Mouse (Mus musculus) neural tube, embryonic 12.5 days (tissue): ENCODE results near the gene Gnb3. TPM values are rescaled to one million over a fixed set of nuclear protein-coding genes. Genes with fewer than 3 reads are reported as not detected.
"Not testable (repeated sequence)": the region's sequence is repeated elsewhere in the genome, so short reads cannot be mapped to it uniquely, and the experiment has no call there.

Experiments used
- ATAC-seq: fragments of 200-750 bp; cut with Nextera tagmentation; 2 replicates; pipeline ENCODE4 v1.8.0; 2017; ENCODE audit warnings: low read depth, mild to moderate bottlenecking, moderate TSS enrichment, moderate library complexity; ENCODE audit not compliant: low FRiP score
- H3K27ac ChIP-seq: fragments of 300-500 bp; sonication (generic); 2 replicates; pipeline ENCODE4 v1.5.1; 2016
- H3K27me3 ChIP-seq: fragments of 300-500 bp; sonication (generic); replicated peaks from 2 replicates; pipeline ENCODE4 v1.6.1; 2016; ENCODE audit warnings: mild to moderate bottlenecking
- H3K36me3 ChIP-seq: fragments of 300-500 bp; sonication (generic); 2 replicates; pipeline ENCODE4 v1.6.1; 2016; ENCODE audit warnings: mild to moderate bottlenecking
- H3K4me1 ChIP-seq: fragments of 300-500 bp; sonication (generic); 2 replicates; pipeline ENCODE4 v1.6.1; 2016
- H3K4me2 ChIP-seq: fragments of 300-500 bp; sonication (generic); replicated peaks from 2 replicates; pipeline ENCODE4 v1.6.1; 2016; ENCODE audit warnings: mild to moderate bottlenecking
- H3K4me3 ChIP-seq: fragments of 300-500 bp; sonication (generic); 2 replicates; pipeline ENCODE4 v1.5.1; 2016
- H3K9ac ChIP-seq: fragments of 300-500 bp; sonication (generic); 2 replicates; pipeline ENCODE4 v1.6.1; 2016; ENCODE audit warnings: mild to moderate bottlenecking
- H3K9me3 ChIP-seq: fragments of 300-500 bp; sonication (generic); 2 replicates; pipeline ENCODE4 v1.6.1; 2016; ENCODE audit warnings: mild to moderate bottlenecking
- WGBS: fragments of 180-500 bp; shearing (Covaris S2); methylation state at CpG from one replicate; pipeline ENCODE4 v1.1.7; 2016; 5-methylcytosine and 5-hydroxymethylcytosine counted together
- polyA plus RNA-seq: library from polyadenylated mRNA; unstranded; fragments of >200 nt; fragmentation: Nextera tagmentation; extraction: Ambion mirVana; gene quantifications from 2 replicates; pipeline ENCODE4 v1.2.1, GENCODE M21; 2016

The Gnb3 gene
- polyA plus RNA-seq, 1 experiment from 2014 or later: 0.52 TPM

DNA sequence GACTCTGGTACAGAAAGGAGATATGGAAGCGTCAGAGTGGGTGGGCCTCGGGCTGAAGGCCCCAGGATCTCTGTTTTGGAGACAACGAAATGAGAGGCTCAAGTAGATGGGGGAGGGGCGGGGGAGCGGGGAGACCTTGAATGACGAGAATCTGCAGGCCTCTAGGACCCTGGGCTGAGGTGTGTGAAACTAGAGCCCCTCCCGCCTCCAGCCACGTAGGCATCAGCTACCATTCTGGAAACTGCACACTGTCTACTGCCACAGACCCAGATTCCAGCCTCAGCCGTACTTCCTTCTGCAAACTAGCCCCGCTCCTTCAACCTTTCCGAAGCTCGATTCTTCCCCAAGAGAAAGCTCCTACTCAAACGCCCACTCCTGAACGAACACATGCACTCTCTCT lies 16.2 kb upstream of the Gnb3 start:
- H3K4me2 ChIP-seq: peak overlapping the region; percentile 87
- H3K27ac ChIP-seq: peak overlapping the region; percentile 95
- peak overlapping the region; percentile 94 for H3K9ac ChIP-seq
- peaks cover 8% of the 10 kb centered on the region; the same call in 1 of the 2 replicates for H3K36me3 ChIP-seq
- peak overlapping the region; percentile 75 for H3K4me3 ChIP-seq
- no peaks in the 10 kb centered on the region for H3K27me3 ChIP-seq
- no peaks in the 10 kb centered on the region for H3K9me3 ChIP-seq
- peak; percentile 62 for ATAC-seq
- 9% methylated on average over 14 of the region's 14 CpGs for WGBS
- H3K4me1 ChIP-seq: peaks cover 42% of the 10 kb centered on the region

GRCm38 (mm10) chr6:124854647-124855046 lies 14.6 kb upstream of the Gnb3 start:
- Histone ChIP-seq H3K9ac (no peak overlapping the region), H3K9me3 (no peaks in the 10 kb centered on the region), H3K27ac (no peak overlapping the region), H3K4me3 (no peak overlapping the region), H3K4me1 (peaks cover 27% of the 10 kb centered on the region), H3K4me2 (no peak overlapping the region), H3K36me3 (peaks cover 13% of the 10 kb centered on the region), H3K27me3 (no peaks in the 10 kb centered on the region)
- 81% methylated on average over 12 of the region's 12 CpGs for WGBS
- no peak for ATAC-seq

- ATAC-seq: no peak
- H3K36me3 ChIP-seq: peaks cover 16% of the 10 kb centered on the region
- H3K4me2 ChIP-seq: no peak overlapping the region
- H3K9me3 ChIP-seq: no peaks in the 10 kb centered on the region
- H3K4me1 ChIP-seq: no peaks in the 10 kb centered on the region
- H3K27ac ChIP-seq: no peak overlapping the region
- no peak overlapping the region for H3K4me3 ChIP-seq
- no peaks in the 10 kb centered on the region for H3K27me3 ChIP-seq
- WGBS: 45% methylated on average over 8 of the region's 8 CpGs
- H3K9ac ChIP-seq: no peak overlapping the region
Measured at GRCm38 (mm10) chr6:124850535-124850934, 10.5 kb upstream of the Gnb3 start.

DNA sequence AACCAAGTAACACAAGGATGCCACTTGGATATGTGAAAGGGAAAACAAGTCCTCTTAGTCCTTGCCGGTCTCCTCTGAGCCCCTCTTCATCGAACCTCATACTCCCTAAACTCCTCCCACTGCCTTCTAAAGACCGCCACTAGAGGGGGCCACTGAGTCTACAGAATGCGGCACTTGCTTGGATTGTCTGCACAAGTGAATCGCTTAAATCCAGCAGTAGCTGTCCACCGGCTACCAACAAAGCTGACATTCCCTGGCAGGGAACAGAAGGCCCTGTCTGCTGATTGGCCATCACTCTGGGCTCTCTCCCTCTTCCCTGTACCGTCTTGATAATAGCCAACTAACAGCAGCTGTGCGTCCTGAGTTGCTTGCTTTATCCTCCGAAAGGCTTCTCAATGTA lies 7.2 kb upstream of the Gnb3 start:
- 9% methylated on average over 9 of the region's 9 CpGs for WGBS
- Histone ChIP-seq H3K27me3 (no peaks in the 10 kb centered on the region), H3K4me3 (no peak overlapping the region), H3K4me2 (0 out of 2 replicates have a peak overlapping the region, but pooled peaks have one; percentile 17), H3K9me3 (no peaks in the 10 kb centered on the region), H3K9ac (no peak overlapping the region), H3K27ac (no peak overlapping the region), H3K36me3 (peaks cover 11% of the 10 kb centered on the region; the same call in 1 of the 2 replicates), H3K4me1 (no peaks in the 10 kb centered on the region)
- ATAC-seq: peak; percentile 89

- H3K4me1 ChIP-seq: peaks cover 16% of the 10 kb centered on the region
- WGBS: 15% methylated on average over 8 of the region's 8 CpGs
- H3K27me3 ChIP-seq: 0 out of 2 replicates have a peak, but pooled peaks cover 6% of the 10 kb centered on the region
- no peaks in the 10 kb centered on the region for H3K9me3 ChIP-seq
- ATAC-seq: peak; percentile 22; the same call in 1 of the 2 replicates
- H3K4me2 ChIP-seq: peak overlapping the region; percentile 28
- peaks cover 8% of the 10 kb centered on the region for H3K36me3 ChIP-seq
- peak overlapping the region; percentile 38; the same call in 1 of the 2 replicates for H3K9ac ChIP-seq
- no peak overlapping the region for H3K4me3 ChIP-seq
- H3K27ac ChIP-seq: no peak overlapping the region
Measured at GRCm38 (mm10) chr6:124839805-124840204, 270 bp downstream of the Gnb3 start.

DNA sequence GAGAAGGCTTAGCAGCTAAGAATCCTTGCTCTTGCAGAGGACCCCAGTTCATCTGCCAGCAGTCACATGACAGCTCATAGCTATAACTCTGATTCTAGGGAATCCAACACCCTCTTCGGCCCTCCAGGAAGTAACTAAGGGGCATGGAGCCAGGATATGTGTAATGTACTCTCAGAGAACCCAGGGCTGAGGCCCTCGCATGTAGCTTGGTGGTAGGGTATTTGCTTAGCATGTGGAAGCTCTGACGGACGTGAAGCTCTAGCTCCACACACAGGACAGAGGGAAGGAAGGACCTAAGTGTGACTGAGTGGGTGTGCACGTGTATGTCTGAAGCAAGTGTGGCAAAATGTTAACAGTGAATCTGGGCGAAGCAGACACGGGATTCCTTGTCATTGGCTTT lies 3.7 kb downstream of the Gnb3 start:
- Histone ChIP-seq H3K9me3 (no peaks in the 10 kb centered on the region), H3K9ac (no peak overlapping the region), H3K36me3 (peaks cover 23% of the 10 kb centered on the region), H3K27ac (no peak overlapping the region; the same call in 1 of the 2 replicates), H3K27me3 (0 out of 2 replicates have a peak, but pooled peaks cover 6% of the 10 kb centered on the region), H3K4me2 (no peak overlapping the region), H3K4me1 (peaks cover 16% of the 10 kb centered on the region), H3K4me3 (no peak overlapping the region)
- 84% methylated on average over 7 of the region's 7 CpGs for WGBS
- ATAC-seq: no peak

DNA sequence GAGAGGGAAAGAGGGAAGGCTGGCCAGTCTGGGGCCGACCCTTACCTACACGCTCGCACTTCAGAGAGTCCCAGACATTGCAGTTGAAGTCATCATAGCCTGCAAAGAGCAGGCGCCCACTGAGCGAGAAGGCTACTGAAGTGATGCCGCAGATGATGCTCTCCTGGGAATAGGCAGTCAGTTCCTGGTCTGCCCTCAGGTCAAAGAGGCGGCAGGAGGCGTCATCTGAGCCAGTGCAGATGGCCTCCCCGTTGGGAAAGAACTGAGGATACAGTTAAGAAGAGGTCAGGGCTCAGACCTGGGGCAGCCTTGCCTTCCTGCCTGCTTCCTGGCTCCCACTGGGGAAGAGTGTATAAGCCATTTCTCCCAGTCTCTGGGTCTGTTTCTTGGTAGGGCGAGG lies 4.5 kb downstream of the Gnb3 start:
- Histone ChIP-seq H3K9me3 (no peaks in the 10 kb centered on the region), H3K9ac (no peak overlapping the region), H3K4me2 (no peak overlapping the region), H3K27ac (no peak overlapping the region), H3K27me3 (0 out of 2 replicates have a peak, but pooled peaks cover 6% of the 10 kb centered on the region), H3K4me1 (peaks cover 20% of the 10 kb centered on the region), H3K4me3 (no peak overlapping the region), H3K36me3 (peaks cover 20% of the 10 kb centered on the region; the same call in 1 of the 2 replicates)
- no peak for ATAC-seq
- WGBS: 51% methylated on average over 10 of the region's 10 CpGs

- H3K4me3 ChIP-seq: no peak overlapping the region
- WGBS: 88% methylated on average over 6 of the region's 6 CpGs
- H3K4me1 ChIP-seq: peaks cover 14% of the 10 kb centered on the region
- H3K27ac ChIP-seq: no peak overlapping the region
- 0 out of 2 replicates have a peak, but pooled peaks cover 4% of the 10 kb centered on the region for H3K27me3 ChIP-seq
- H3K9ac ChIP-seq: no peak overlapping the region
- H3K9me3 ChIP-seq: no peaks in the 10 kb centered on the region
- H3K36me3 ChIP-seq: peaks cover 20% of the 10 kb centered on the region; the same call in 1 of the 2 replicates
- no peak overlapping the region for H3K4me2 ChIP-seq
- ATAC-seq: no peak
Measured at GRCm38 (mm10) chr6:124834512-124835081, 5.5 kb downstream of the Gnb3 start.

DNA sequence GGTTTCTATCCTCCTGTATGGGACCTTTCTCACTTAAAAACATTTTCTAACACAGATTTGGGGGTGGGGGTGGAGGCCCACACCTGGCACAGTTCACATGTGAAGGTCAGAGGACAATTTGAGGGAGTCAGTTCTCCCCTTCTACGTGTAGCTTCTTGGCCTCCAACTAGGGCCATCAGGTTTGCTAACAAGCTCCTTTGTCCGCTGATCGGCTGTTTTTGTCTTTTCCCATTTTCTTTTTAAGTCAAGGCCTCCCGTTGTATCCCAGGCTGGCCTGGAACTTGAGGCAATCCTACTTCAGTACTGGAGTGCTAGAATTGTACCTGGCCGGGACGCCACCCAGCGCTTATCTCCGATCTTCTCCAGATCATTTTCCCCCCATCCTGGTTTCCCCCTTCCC lies 8.4 kb downstream of the Gnb3 start:
- peak overlapping the region; percentile 85 for H3K4me2 ChIP-seq
- H3K27ac ChIP-seq: no peak overlapping the region
- H3K9ac ChIP-seq: no peak overlapping the region
- peaks cover 22% of the 10 kb centered on the region for H3K4me1 ChIP-seq
- H3K27me3 ChIP-seq: no peaks in the 10 kb centered on the region
- no peaks in the 10 kb centered on the region for H3K9me3 ChIP-seq
- H3K36me3 ChIP-seq: peaks cover 25% of the 10 kb centered on the region; the same call in 1 of the 2 replicates
- no peak for ATAC-seq
- WGBS: 94% methylated on average over 8 of the region's 8 CpGs
- H3K4me3 ChIP-seq: no peak overlapping the region

DNA sequence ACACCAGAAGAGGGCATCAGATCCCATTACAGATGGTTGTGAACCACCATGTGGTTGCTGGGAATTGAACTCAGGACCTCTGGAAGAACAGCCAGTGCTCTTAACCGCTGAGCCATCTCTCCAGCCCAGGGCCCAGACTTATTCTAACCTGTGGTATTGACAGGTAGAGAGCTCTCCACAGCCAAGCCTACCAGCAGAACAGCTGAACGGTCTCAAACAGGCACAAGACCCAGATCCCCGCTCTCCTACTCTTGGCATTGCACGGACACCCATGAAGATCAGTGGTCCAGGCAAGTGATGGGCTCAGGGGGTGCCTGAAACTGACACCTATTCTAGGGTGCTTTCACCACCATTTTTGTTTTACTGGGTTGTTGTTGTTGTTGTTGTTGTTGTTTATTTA lies 8.9 kb downstream of the Gnb3 start:
- ATAC-seq, H3K27me3 ChIP-seq, H3K27ac ChIP-seq, H3K4me3 ChIP-seq, H3K9me3 ChIP-seq: not testable (repeated sequence)
- 93% methylated on average over 4 of the region's 4 CpGs for WGBS
- H3K9ac ChIP-seq: peak overlapping the region; percentile 33; the same call in 1 of the 2 replicates
- H3K4me2 ChIP-seq: peak overlapping the region; percentile 85
- H3K36me3 ChIP-seq: peaks cover 27% of the 10 kb centered on the region
- H3K4me1 ChIP-seq: peaks cover 22% of the 10 kb centered on the region

DNA sequence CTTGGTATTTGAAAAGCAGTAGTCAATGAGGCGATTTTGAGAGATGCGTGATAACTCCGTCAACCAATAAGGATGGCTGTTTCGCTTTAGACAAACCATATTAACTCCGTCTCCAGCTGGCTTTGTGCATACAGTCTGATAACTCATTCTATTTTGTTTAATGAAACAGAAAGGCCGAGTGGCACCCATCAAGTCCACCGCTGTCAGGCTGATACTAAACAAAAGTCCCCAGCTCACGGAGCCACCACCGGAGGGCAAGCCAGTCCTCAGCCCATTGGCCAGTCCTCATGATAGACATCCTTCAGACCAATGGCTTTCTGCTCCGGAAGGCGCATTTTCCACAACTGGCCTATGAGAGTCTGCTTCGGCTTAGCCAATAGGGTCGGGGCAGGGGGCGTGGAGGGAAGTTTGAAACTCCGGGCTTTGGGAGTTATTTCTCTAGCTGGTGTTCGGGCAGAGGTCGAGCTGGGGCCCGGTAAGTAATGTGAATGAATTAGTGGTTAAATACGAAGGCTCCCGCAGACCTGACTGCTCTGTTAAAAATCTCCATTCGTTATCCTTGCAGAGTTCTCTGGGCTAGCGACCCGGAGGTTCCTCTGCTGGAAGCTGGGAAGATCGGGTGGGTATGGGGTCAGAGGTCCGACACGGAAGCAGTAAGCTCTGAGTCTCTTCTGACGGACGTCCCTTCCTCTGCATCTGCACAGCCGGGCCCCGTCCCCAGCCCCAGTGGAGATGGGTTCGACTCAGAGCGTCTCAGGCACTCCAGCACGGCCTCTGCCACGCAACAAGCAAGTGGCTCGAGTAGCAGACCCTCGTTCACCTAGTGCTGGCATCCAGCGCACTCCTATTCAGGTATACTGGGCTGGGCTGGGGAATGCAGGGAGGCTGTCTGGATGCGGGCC lies 10.0 kb downstream of the Gnb3 start:
- ATAC-seq: peak; percentile 91
- Histone ChIP-seq H3K9ac (peak overlapping the region; percentile 69), H3K4me3 (peak overlapping the region; percentile 61), H3K9me3 (no peaks in the 10 kb centered on the region), H3K4me2 (peak overlapping the region; percentile 85), H3K4me1 (peaks cover 18% of the 10 kb centered on the region), H3K27ac (peak overlapping the region; percentile 47; the same call in 1 of the 2 replicates), H3K27me3 (no peaks in the 10 kb centered on the region), H3K36me3 (peaks cover 39% of the 10 kb centered on the region)
- under 1% methylated on average over 38 of the region's 38 CpGs for WGBS
